Comparison of ENCODE assay signal across 24 mouse cellular contexts in genomic region chr5:121654526-121654925, GRCm38 (mm10).
"Had no signal": no experiment of that assay in that cellular context is flagged by ENCODE, and none has a peak within 500 bp of the region (broad histone marks: within the 10 kb centered on the region; RNA-seq: fewer than 3 reads in every experiment).

No protein-coding gene starts in this region.

- H3K4me3 ChIP-seq: gastrocnemius, adult 2 months; heart, embryonic 10.5 days; heart, embryonic 12.5 days; hindbrain, embryonic 10.5 days; hindbrain, embryonic 12.5 days; intestine, embryonic 15.5 days; layer of hippocampus, adult 2 months; left cerebral cortex, adult 2 months; limb, embryonic 10.5 days; limb, embryonic 12.5 days; liver, embryonic 13.5 days; liver, embryonic 15.5 days had no signal

- DNase-seq: gastrocnemius, adult 2 months; gastrocnemius, postnatal 10 days; gastrocnemius, postnatal 25 days; heart, adult 18-20 months; heart, postnatal 10 days; heart, postnatal 4 days; liver; liver, embryonic 13.5 days; liver, postnatal 0 days had no signal

- H3K9me3 ChIP-seq: heart, embryonic 10.5 days; heart, embryonic 12.5 days; hindbrain, embryonic 10.5 days; hindbrain, embryonic 12.5 days; intestine, embryonic 15.5 days; limb, embryonic 10.5 days; limb, embryonic 12.5 days; liver, embryonic 13.5 days; liver, embryonic 15.5 days had no signal

- H3K27me3 ChIP-seq: heart, embryonic 12.5 days; hindbrain, embryonic 12.5 days; intestine, embryonic 15.5 days; limb, embryonic 12.5 days; liver, embryonic 13.5 days; liver, embryonic 15.5 days had no signal

- H3K4me2 ChIP-seq: heart, embryonic 12.5 days; hindbrain, embryonic 12.5 days; hindbrain, embryonic 14.5 days; intestine, embryonic 15.5 days; limb, embryonic 12.5 days; liver, embryonic 13.5 days; liver, embryonic 15.5 days had no signal

- H3K4me1 ChIP-seq: intestine, embryonic 15.5 days had no signal

- ATAC-seq: hindbrain, embryonic 16.5 days; inflammation-experienced regulatory T-cells, adult 6 months; intestine, embryonic 15.5 days; intestine, postnatal 0 days; liver, postnatal 0 days had no signal

- H3K36me3 ChIP-seq: heart, embryonic 10.5 days; heart, embryonic 12.5 days; hindbrain, embryonic 10.5 days; hindbrain, embryonic 12.5 days; intestine, embryonic 15.5 days; limb, embryonic 10.5 days; limb, embryonic 12.5 days; liver, embryonic 13.5 days; liver, embryonic 15.5 days had no signal

- H3K9ac ChIP-seq: heart, embryonic 12.5 days; hindbrain, embryonic 12.5 days; hindbrain, embryonic 14.5 days; intestine, embryonic 15.5 days; limb, embryonic 12.5 days; liver, embryonic 13.5 days; liver, embryonic 15.5 days; liver, postnatal 0 days had no signal

- H3K27ac ChIP-seq: gastrocnemius, adult 2 months; heart, embryonic 10.5 days; hindbrain, embryonic 10.5 days; hindbrain, embryonic 12.5 days; hindbrain, embryonic 14.5 days; intestine, embryonic 15.5 days; kidney, postnatal 0 days; layer of hippocampus, adult 2 months; left cerebral cortex, adult 2 months; limb, embryonic 10.5 days; limb, embryonic 12.5 days; liver, embryonic 13.5 days; liver, embryonic 15.5 days had no signal
